Comparison of ENCODE assay signal across 8 mouse cellular contexts in the genomic region with DNA sequence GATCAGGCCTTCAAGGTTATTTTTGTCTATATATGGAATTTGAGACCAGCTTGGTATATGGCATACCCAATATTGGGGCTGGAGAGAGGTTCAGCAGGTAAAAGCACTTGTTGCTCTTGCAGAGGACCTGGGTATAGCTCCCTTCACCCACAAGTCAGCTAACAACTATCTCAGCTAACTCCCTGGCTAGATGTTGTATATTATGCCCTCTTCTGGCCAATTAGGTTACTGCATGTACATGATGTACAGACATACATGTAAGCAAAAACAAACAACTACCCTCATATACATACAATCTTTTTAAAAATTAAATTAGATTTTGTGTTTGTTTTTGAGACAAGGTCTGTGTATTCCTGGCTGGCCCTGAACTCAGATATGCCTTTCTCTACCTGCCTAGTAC. TPM values are rescaled to one million over a fixed set of nuclear protein-coding genes. Genes with fewer than 3 reads are reported as not detected.
DNase-seq lines count a peak whose midpoint lies in the region; ATAC-seq and TF ChIP-seq lines count a peak whose summit lies in the region.

No protein-coding gene starts in this region.

- no peaks in the 10 kb centered on the region for H3K9me3 ChIP-seq in ES-Bruce4 (replicated peaks; ENCODE audit: control insufficient read depth, insufficient read depth, low read length, poor library complexity, severe bottlenecking)
- H3K9me3 ChIP-seq in embryonic facial prominence, embryonic 12.5 days = no peaks in the 10 kb centered on the region
- no peaks in the 10 kb centered on the region for H3K9me3 ChIP-seq in neural tube, embryonic 13.5 days

- TF ChIP-seq EP300 in ES-Bruce4 (IDR thresholded peaks at IDR 0.05; ENCODE audit: insufficient read depth, low read depth, low read length) = no peak

- no peak overlapping the region for H3K27ac ChIP-seq in ES-Bruce4 (ENCODE audit: insufficient read depth, low read length)
- no peak overlapping the region for H3K27ac ChIP-seq in embryonic facial prominence, embryonic 12.5 days
- no peak overlapping the region for H3K27ac ChIP-seq in neural tube, embryonic 13.5 days (replicated peaks)

- no peak overlapping the region for H3K9ac ChIP-seq in ES-Bruce4 (ENCODE audit: low read depth, poor library complexity, severe bottlenecking)
- no peak overlapping the region for H3K9ac ChIP-seq in embryonic facial prominence, embryonic 12.5 days
- no peak overlapping the region for H3K9ac ChIP-seq in neural tube, embryonic 13.5 days

- DNase-seq in heart, adult 8-10 months (ENCODE audit: low spot score) = peak; percentile 58
- no peak for DNase-seq in heart, postnatal 14 days
- peak; percentile 28 for DNase-seq in kidney, postnatal 14 days
- DNase-seq in frontal cortex, postnatal 36 days (ENCODE audit: low spot score in 2 of 2) = no peak
- no peak for DNase-seq in ovary, adult 18-20 months (ENCODE audit: low spot score)

- intact Hi-C loops in heart, postnatal 14 days (cut with DNase I) = no loop called here

- H3K4me1 ChIP-seq in ES-Bruce4 (ENCODE audit: control insufficient read depth, insufficient read depth, low read length) = no peaks in the 10 kb centered on the region
- peaks cover 19% of the 10 kb centered on the region for H3K4me1 ChIP-seq in embryonic facial prominence, embryonic 12.5 days
- peaks cover 32% of the 10 kb centered on the region for H3K4me1 ChIP-seq in neural tube, embryonic 13.5 days (replicated peaks)

- H3K27me3 ChIP-seq in ES-Bruce4 (ENCODE audit: control insufficient read depth, insufficient read depth, low read length, poor library complexity, severe bottlenecking) = no peaks in the 10 kb centered on the region
- no peaks in the 10 kb centered on the region for H3K27me3 ChIP-seq in embryonic facial prominence, embryonic 12.5 days
- H3K27me3 ChIP-seq in neural tube, embryonic 13.5 days = no peaks in the 10 kb centered on the region

- peak overlapping the region; percentile 87; the same call in 1 of the 2 replicates for H3K4me2 ChIP-seq in embryonic facial prominence, embryonic 12.5 days (replicated peaks)
- peak overlapping the region; percentile 94 for H3K4me2 ChIP-seq in neural tube, embryonic 13.5 days

- no peak for TF ChIP-seq POLR2A in ES-Bruce4 (IDR thresholded peaks at IDR 0.05; ENCODE audit: insufficient read depth, low read length)

- TF ChIP-seq CTCF in ES-Bruce4 (IDR thresholded peaks at IDR 0.05; ENCODE audit: low read depth, low read length) = peak; percentile 2

- peaks cover 13% of the 10 kb centered on the region for H3K36me3 ChIP-seq in ES-Bruce4 (ENCODE audit: control insufficient read depth, insufficient read depth, low read length, poor library complexity, severe bottlenecking)
- H3K36me3 ChIP-seq in embryonic facial prominence, embryonic 12.5 days = peaks cover 27% of the 10 kb centered on the region
- peaks cover 32% of the 10 kb centered on the region for H3K36me3 ChIP-seq in neural tube, embryonic 13.5 days

- no peak overlapping the region for H3K4me3 ChIP-seq in ES-Bruce4 (ENCODE audit: low read depth, low read length)
- peak overlapping the region; percentile 98; the same call in 1 of the 2 replicates for H3K4me3 ChIP-seq in embryonic facial prominence, embryonic 12.5 days
- H3K4me3 ChIP-seq in neural tube, embryonic 13.5 days = peak overlapping the region; percentile 89

- no peak for ATAC-seq in embryonic facial prominence, embryonic 12.5 days (ENCODE audit: insufficient number of reproducible peaks, insufficient read depth, low FRiP score, low TSS enrichment)
- ATAC-seq in neural tube, embryonic 13.5 days (ENCODE audit: low read depth) = no peak

RNA-seq across cellular contexts. Expression of a gene that starts 1.7 kb away (rescaled TPM):
- 100 to 1,000 TPM; 221 to 257 (median 231) TPM for total RNA-seq in heart, adult 8-10 months (2022)
- 100 to 1,000 TPM; 153 to 156 TPM for total RNA-seq in heart, postnatal 14 days (2021)
- polyA plus RNA-seq in ES-Bruce4 (2011; ENCODE audit: insufficient read depth, insufficient read length, low read depth, missing spikeins) = 553 and 558 TPM in 2 replicates
- polyA plus RNA-seq in embryonic facial prominence, embryonic 12.5 days (2016; fragmentation: Nextera tagmentation; extraction: Ambion mirVana) = 413 TPM in 2 replicates
- polyA plus RNA-seq in neural tube, embryonic 13.5 days (2015; fragmentation: Nextera tagmentation; extraction: Ambion mirVana) = 432 and 483 TPM in 2 replicates

RNA-seq across cellular contexts. Expression of a gene that starts 2.4 kb away (rescaled TPM):
- total RNA-seq in heart, adult 8-10 months (2022) = 10 to 100 TPM; 75.1 to 88.9 (median 80.2) TPM
- total RNA-seq in heart, postnatal 14 days (2021) = 10 to 100 TPM; 67.9 to 70.5 TPM
- polyA plus RNA-seq in ES-Bruce4 (2011; ENCODE audit: insufficient read depth, insufficient read length, low read depth, missing spikeins) = 38.4 and 39.3 TPM in 2 replicates
- polyA plus RNA-seq in embryonic facial prominence, embryonic 12.5 days (2016; fragmentation: Nextera tagmentation; extraction: Ambion mirVana) = 27.4 and 29.7 TPM in 2 replicates
- polyA plus RNA-seq in neural tube, embryonic 13.5 days (2015; fragmentation: Nextera tagmentation; extraction: Ambion mirVana) = 27.8 and 30.0 TPM in 2 replicates

RNA-seq across cellular contexts. Expression of a gene that starts 29.6 kb away (rescaled TPM):
- 10 to 100 TPM; 22.9 to 24.5 (median 23.3) TPM for total RNA-seq in heart, adult 8-10 months (2022)
- 10 to 100 TPM; 26.1 to 26.7 TPM for total RNA-seq in heart, postnatal 14 days (2021)
- 27.8 and 29.7 TPM in 2 replicates for polyA plus RNA-seq in ES-Bruce4 (2011; ENCODE audit: insufficient read depth, insufficient read length, low read depth, missing spikeins)
- 69.9 and 81.5 TPM in 2 replicates for polyA plus RNA-seq in embryonic facial prominence, embryonic 12.5 days (2016; fragmentation: Nextera tagmentation; extraction: Ambion mirVana)
- polyA plus RNA-seq in neural tube, embryonic 13.5 days (2015; fragmentation: Nextera tagmentation; extraction: Ambion mirVana) = 68.3 and 75.5 TPM in 2 replicates

RNA-seq across cellular contexts. Expression of a gene that starts 53.2 kb away (rescaled TPM):
- 10 to 100 TPM; 12.5 to 15.0 (median 14.0) TPM for total RNA-seq in heart, adult 8-10 months (2022)
- 10 to 100 TPM; 11.7 to 13.4 TPM for total RNA-seq in heart, postnatal 14 days (2021)
- 30.6 and 39.5 TPM in 2 replicates for polyA plus RNA-seq in ES-Bruce4 (2011; ENCODE audit: insufficient read depth, insufficient read length, low read depth, missing spikeins)
- polyA plus RNA-seq in embryonic facial prominence, embryonic 12.5 days (2016; fragmentation: Nextera tagmentation; extraction: Ambion mirVana) = 30.2 and 32.1 TPM in 2 replicates
- polyA plus RNA-seq in neural tube, embryonic 13.5 days (2015; fragmentation: Nextera tagmentation; extraction: Ambion mirVana) = 25.8 and 25.9 TPM in 2 replicates

Comparison
In these comparisons a context has a peak if more than half of its experiments do, and no peak if none do; other contexts are left out.
1. DNase-seq: peak in heart, adult 8-10 months (single experiment) and kidney, postnatal 14 days (single experiment); none in heart, postnatal 14 days (0 of 2), frontal cortex, postnatal 36 days (0 of 2) and ovary, adult 18-20 months (single experiment).